Mouse (Mus musculus): ENCODE measurements around the gene Plscr1. TPM values are rescaled to one million over a fixed set of nuclear protein-coding genes. Genes with fewer than 3 reads are reported as not detected.

Plscr1 gene
- polyA plus RNA-seq, 2 experiments, result 12.3 to 23.0 TPM

DNA sequence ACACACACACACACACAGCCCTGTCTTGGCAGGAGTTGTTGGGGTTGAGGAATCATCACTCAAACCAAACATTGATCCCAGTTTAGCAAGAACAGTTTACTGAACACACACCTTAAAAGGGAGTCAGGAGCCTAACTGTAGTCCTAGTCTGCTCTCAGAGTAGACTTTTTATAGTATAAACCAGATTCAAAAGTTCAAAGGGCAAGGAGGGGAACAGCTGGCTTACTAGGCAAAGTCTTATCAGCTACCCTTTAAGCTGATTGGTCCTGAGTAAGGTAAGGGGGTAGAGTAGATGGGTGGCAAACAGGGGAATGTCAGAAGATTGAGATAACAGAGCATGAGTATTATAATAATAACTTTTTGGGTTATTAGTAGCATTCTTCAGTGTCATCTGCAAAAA, 28.1 kb upstream of the Plscr1 start:
- no peak overlapping the region for H3K27ac ChIP-seq
- H3K4me1 ChIP-seq (replicated peaks; ENCODE audit: control insufficient read depth in 2 of 2, insufficient read depth in 2 of 2, low read length in 1 of 2), result 0 out of 4 replicates have a peak, but pooled peaks cover 0 to 1% of the 10 kb centered on the region in 2 experiments
- no peak overlapping the region for H3K9ac ChIP-seq (replicated peaks)
- no peaks in the 10 kb centered on the region for H3K27me3 ChIP-seq (ENCODE audit: control insufficient read depth, insufficient read depth, low read length)
- DNase-seq (ENCODE audit: low read depth in 3 of 3, low spot score in 3 of 3) (no peak), ATAC-seq (ENCODE audit: insufficient read depth) (no peak)
- no peaks in the 10 kb centered on the region for H3K9me3 ChIP-seq (ENCODE audit: control insufficient read depth, low read length)
- no peak for TF ChIP-seq EP300 (IDR thresholded peaks at IDR 0.05; ENCODE audit: low read depth)
- no peak for TF ChIP-seq CTCF (IDR thresholded peaks at IDR 0.05; ENCODE audit: low read depth)
- no peaks in the 10 kb centered on the region for H3K36me3 ChIP-seq (replicated peaks; ENCODE audit: control insufficient read depth, insufficient read depth, low read depth)
- H3K4me2 ChIP-seq (ENCODE audit: low read depth), result no peak overlapping the region
- no peak overlapping the region for H3K4me3 ChIP-seq (ENCODE audit: insufficient read depth in 1 of 2, low read depth in 2 of 2, low read length in 2 of 2)

GRCm38 (mm10) chr9:92224598-92225231, 24.8 kb upstream of the Plscr1 start:
- no peak overlapping the region for H3K9ac ChIP-seq (replicated peaks)
- TF ChIP-seq CTCF (IDR thresholded peaks at IDR 0.05; ENCODE audit: low read depth), result no peak
- no peak for TF ChIP-seq EP300 (IDR thresholded peaks at IDR 0.05; ENCODE audit: low read depth)
- no peak overlapping the region for H3K27ac ChIP-seq
- H3K9me3 ChIP-seq (ENCODE audit: control insufficient read depth, low read length), result no peaks in the 10 kb centered on the region
- no peak overlapping the region for H3K4me2 ChIP-seq (ENCODE audit: low read depth)
- DNase-seq (ENCODE audit: low read depth in 3 of 3, low spot score in 3 of 3) (no peak), ATAC-seq (ENCODE audit: insufficient read depth) (no peak)
- WGBS (ENCODE audit: insufficient replicate concordance), result 47% methylated on average over 1 of the region's 1 CpGs
- H3K27me3 ChIP-seq (ENCODE audit: control insufficient read depth, insufficient read depth, low read length), result no peaks in the 10 kb centered on the region
- 0 out of 4 replicates have a peak, but pooled peaks cover 0 to 6% of the 10 kb centered on the region in 2 experiments for H3K4me1 ChIP-seq (replicated peaks; ENCODE audit: control insufficient read depth in 2 of 2, insufficient read depth in 2 of 2, low read length in 1 of 2)
- no peak overlapping the region for H3K4me3 ChIP-seq (ENCODE audit: insufficient read depth in 1 of 2, low read depth in 2 of 2, low read length in 2 of 2)
- no peaks in the 10 kb centered on the region for H3K36me3 ChIP-seq (replicated peaks; ENCODE audit: control insufficient read depth, insufficient read depth, low read depth)

GRCm38 (mm10) chr9:92226127-92226655, 23.4 kb upstream of the Plscr1 start:
- 32% methylated on average over 3 of the region's 3 CpGs for WGBS (ENCODE audit: insufficient replicate concordance)
- Histone ChIP-seq H3K4me2 (ENCODE audit: low read depth) (no peak overlapping the region), H3K27ac (no peak overlapping the region), H3K36me3 (replicated peaks; ENCODE audit: control insufficient read depth, insufficient read depth, low read depth) (no peaks in the 10 kb centered on the region), H3K9me3 (ENCODE audit: control insufficient read depth, low read length) (no peaks in the 10 kb centered on the region), H3K4me1 (replicated peaks; ENCODE audit: control insufficient read depth in 2 of 2, insufficient read depth in 2 of 2, low read length in 1 of 2) (0 out of 4 replicates have a peak, but pooled peaks cover 0 to 6% of the 10 kb centered on the region in 2 experiments), H3K4me3 (ENCODE audit: insufficient read depth in 1 of 2, low read depth in 2 of 2, low read length in 2 of 2) (no peak overlapping the region), H3K27me3 (ENCODE audit: control insufficient read depth, insufficient read depth, low read length) (no peaks in the 10 kb centered on the region), H3K9ac (replicated peaks) (no peak overlapping the region)
- TF ChIP-seq CTCF (IDR thresholded peaks at IDR 0.05; ENCODE audit: low read depth) (no peak), EP300 (IDR thresholded peaks at IDR 0.05; ENCODE audit: low read depth) (no peak)
- DNase-seq (ENCODE audit: low read depth in 3 of 3, low spot score in 3 of 3) (no peak), ATAC-seq (ENCODE audit: insufficient read depth) (no peak)

DNA sequence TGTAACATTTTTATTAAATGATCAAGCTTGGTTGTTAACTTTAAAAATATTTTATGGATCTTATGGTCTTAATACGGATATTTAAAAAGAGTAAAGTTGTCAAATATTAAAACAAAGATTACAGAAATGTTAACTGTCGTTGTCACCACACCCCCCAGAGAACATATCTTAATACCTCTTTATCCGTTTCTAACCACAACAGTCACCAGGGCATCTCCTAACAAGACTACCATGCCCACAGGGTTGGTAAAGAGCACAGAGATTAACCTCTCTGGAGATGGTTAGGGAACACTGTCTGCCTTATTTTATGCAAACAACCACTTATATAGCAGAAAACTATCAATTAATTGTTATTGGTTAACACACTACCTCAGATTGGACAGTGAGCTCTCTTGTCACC, 22.8 kb upstream of the Plscr1 start:
- H3K4me2 ChIP-seq (ENCODE audit: low read depth), result no peak overlapping the region
- no peaks in the 10 kb centered on the region for H3K9me3 ChIP-seq (ENCODE audit: control insufficient read depth, low read length)
- no peak overlapping the region for H3K4me3 ChIP-seq (ENCODE audit: insufficient read depth in 1 of 2, low read depth in 2 of 2, low read length in 2 of 2)
- H3K4me1 ChIP-seq (replicated peaks; ENCODE audit: control insufficient read depth in 2 of 2, insufficient read depth in 2 of 2, low read length in 1 of 2), result 0 out of 4 replicates have a peak, but pooled peaks cover 0 to 6% of the 10 kb centered on the region in 2 experiments
- no peak for ATAC-seq (ENCODE audit: insufficient read depth)
- WGBS (ENCODE audit: insufficient replicate concordance), result 11% methylated on average over 3 of the region's 3 CpGs
- no peaks in the 10 kb centered on the region for H3K27me3 ChIP-seq (ENCODE audit: control insufficient read depth, insufficient read depth, low read length)
- no peaks in the 10 kb centered on the region for H3K36me3 ChIP-seq (replicated peaks; ENCODE audit: control insufficient read depth, insufficient read depth, low read depth)
- DNase-seq (ENCODE audit: low read depth in 3 of 3, low spot score in 3 of 3), result no peak
- H3K27ac ChIP-seq, result no peak overlapping the region
- TF ChIP-seq CTCF (IDR thresholded peaks at IDR 0.05; ENCODE audit: low read depth) (no peak), EP300 (IDR thresholded peaks at IDR 0.05; ENCODE audit: low read depth) (no peak)
- no peak overlapping the region for H3K9ac ChIP-seq (replicated peaks)

- no peak for ATAC-seq (ENCODE audit: insufficient read depth)
- 56% methylated on average over 16 of the region's 16 CpGs for WGBS (ENCODE audit: insufficient replicate concordance)
Observed at GRCm38 (mm10) chr9:92228867-92229832, 20.4 kb upstream of the Plscr1 start.

More at GRCm38 (mm10) chr9:92228867-92229832, 20.4 kb upstream of the Plscr1 start:
- H3K4me1 ChIP-seq (replicated peaks; ENCODE audit: control insufficient read depth in 2 of 2, insufficient read depth in 2 of 2, low read length in 1 of 2), result 0 out of 4 replicates have a peak, but pooled peaks cover 0 to 6% of the 10 kb centered on the region in 2 experiments
- TF ChIP-seq CTCF (IDR thresholded peaks at IDR 0.05; ENCODE audit: low read depth) (no peak), EP300 (IDR thresholded peaks at IDR 0.05; ENCODE audit: low read depth) (no peak)
- no peak overlapping the region for H3K4me2 ChIP-seq (ENCODE audit: low read depth)
- no peaks in the 10 kb centered on the region for H3K36me3 ChIP-seq (replicated peaks; ENCODE audit: control insufficient read depth, insufficient read depth, low read depth)
- no peak overlapping the region for H3K9ac ChIP-seq (replicated peaks)
- no peak overlapping the region for H3K27ac ChIP-seq
- H3K9me3 ChIP-seq (ENCODE audit: control insufficient read depth, low read length), result no peaks in the 10 kb centered on the region
- DNase-seq (ENCODE audit: low read depth in 3 of 3, low spot score in 3 of 3), result no peak
- H3K27me3 ChIP-seq (ENCODE audit: control insufficient read depth, insufficient read depth, low read length), result no peaks in the 10 kb centered on the region
- H3K4me3 ChIP-seq (ENCODE audit: insufficient read depth in 1 of 2, low read depth in 2 of 2, low read length in 2 of 2), result no peak overlapping the region
